Mouse (Mus musculus) myocyte (in vitro differentiated cells): ENCODE data around the gene Nexn.

Experiments used
- CEBPB ChIP-seq: IDR thresholded peaks from 2 replicates; pipeline ENCODE4 v1.6.1; 2011; ENCODE audit warnings: mild to moderate bottlenecking, moderate library complexity; ENCODE audit not compliant: poor library complexity, insufficient read depth, severe bottlenecking
- E2F4 ChIP-seq: IDR thresholded peaks from one replicate; pipeline ENCODE4 v1.6.1; 2011; ENCODE audit warnings: mild to moderate bottlenecking, control low read depth, moderate library complexity; ENCODE audit not compliant: insufficient read depth
- MAX ChIP-seq: IDR thresholded peaks from one replicate; pipeline ENCODE4 v1.6.1; 2011; ENCODE audit warnings: low read depth, mild to moderate bottlenecking, control low read depth
- MYOD1 ChIP-seq, 3 experiments: IDR thresholded peaks; one replicate each; pipeline ENCODE4 v1.6.1; 2011; ENCODE audit warnings: control low read depth in 2 of 3, low read depth in 2 of 3, mild to moderate bottlenecking in 2 of 3, moderate library complexity in 1 of 3; ENCODE audit not compliant: insufficient read length in 2 of 3, control insufficient read depth in 1 of 3
- MYOG ChIP-seq, 3 experiments: IDR thresholded peaks; one replicate each; pipeline ENCODE4 v1.6.1; 2011; ENCODE audit warnings: control low read depth in 2 of 3, low read depth in 2 of 3, mild to moderate bottlenecking in 2 of 3; ENCODE audit not compliant: insufficient read length in 2 of 3, control insufficient read depth in 1 of 3, insufficient read depth in 1 of 3
- POLR2A ChIP-seq: IDR thresholded peaks from one replicate; pipeline ENCODE4 v1.6.1; 2011; ENCODE audit warnings: low read depth, mild to moderate bottlenecking, control low read depth, moderate library complexity; ENCODE audit not compliant: insufficient read length
- POLR2AphosphoS2 ChIP-seq: IDR thresholded peaks from one replicate; pipeline ENCODE4 v1.6.1; 2011; ENCODE audit warnings: low read depth, control low read depth; ENCODE audit not compliant: insufficient read length
- REST ChIP-seq: IDR thresholded peaks from one replicate; pipeline ENCODE4 v1.6.1; 2011; ENCODE audit warnings: mild to moderate bottlenecking, control low read depth, moderate library complexity; ENCODE audit not compliant: insufficient read depth, insufficient read length
- SRF ChIP-seq: IDR thresholded peaks from one replicate; pipeline ENCODE4 v1.6.1; 2011; ENCODE audit warnings: low read depth; ENCODE audit not compliant: control insufficient read depth, insufficient read length
- TCF12 ChIP-seq: IDR thresholded peaks from one replicate; pipeline ENCODE4 v1.6.1; 2011; ENCODE audit warnings: mild to moderate bottlenecking, control low read depth; ENCODE audit not compliant: poor library complexity, insufficient read depth, severe bottlenecking
- TCF3 ChIP-seq: IDR thresholded peaks from one replicate; pipeline ENCODE4 v1.6.1; 2011; ENCODE audit warnings: low read depth, control low read depth; ENCODE audit not compliant: insufficient read length
- USF1 ChIP-seq: IDR thresholded peaks from one replicate; pipeline ENCODE4 v1.6.1; 2011; ENCODE audit warnings: low read depth, mild to moderate bottlenecking, control low read depth, moderate library complexity

DNA sequence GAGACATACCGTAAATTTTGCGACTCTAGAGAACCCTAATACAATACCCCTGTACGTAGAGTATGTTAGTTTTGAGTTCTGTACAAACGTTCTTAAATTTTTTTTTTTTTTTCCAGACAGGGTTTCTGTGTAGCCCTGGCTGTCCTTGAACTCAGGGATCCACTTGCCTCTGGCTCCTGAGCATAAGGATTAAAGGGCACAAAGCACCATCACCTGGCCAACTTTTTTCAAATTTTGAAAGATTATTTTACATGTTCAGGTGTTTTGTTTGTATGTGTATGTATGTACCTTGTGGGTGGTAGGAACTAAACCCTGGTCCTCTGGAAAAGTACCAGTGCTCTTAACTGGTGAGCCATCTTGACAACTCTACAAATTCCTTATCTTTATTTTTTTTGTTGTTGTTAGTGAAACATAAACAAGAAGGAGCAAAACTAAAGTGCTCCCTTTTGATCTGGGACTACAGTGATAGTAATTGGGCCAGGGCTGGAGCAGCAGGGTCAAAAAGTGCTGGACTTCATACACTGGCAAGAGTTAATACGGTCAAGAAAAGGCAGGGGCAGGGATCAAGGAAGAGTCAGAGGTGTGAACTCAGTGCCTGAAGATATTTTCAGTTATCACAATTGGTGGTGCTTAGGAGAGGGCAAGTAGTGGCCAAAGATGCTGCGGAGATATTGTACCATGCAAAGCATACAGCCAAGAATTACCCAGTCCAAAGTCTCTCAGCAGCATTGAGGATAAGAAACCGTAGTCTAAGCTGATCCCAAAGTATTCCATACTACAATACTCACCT, 57.9 kb downstream of the Nexn start:
- TF ChIP-seq E2F4 (no peak), POLR2A (no peak), POLR2AphosphoS2 (no peak), SRF (no peak), MYOD1 (IDR thresholded peaks at IDR 0.05; ENCODE audit: control insufficient read depth in 1 of 3, insufficient read length in 2 of 3, low read depth in 2 of 3) (no peak), CEBPB (no peak), TCF3 (no peak), USF1 (no peak), MYOG (IDR thresholded peaks at IDR 0.05; ENCODE audit: control insufficient read depth in 1 of 3, insufficient read depth in 1 of 3, insufficient read length in 2 of 3, low read depth in 2 of 3) (no peak), REST (no peak), MAX (no peak), TCF12 (no peak)
